Mouse (Mus musculus) intestine, embryonic 15.5 days (tissue): ENCODE measurements around the gene Slc5a2. TPM values are rescaled to one million over a fixed set of nuclear protein-coding genes. Genes with fewer than 3 reads are reported as not detected.

Experiments used
- polyA plus RNA-seq: library from polyadenylated mRNA; unstranded; fragments of >200 nt; fragmentation: Nextera tagmentation; extraction: Ambion mirVana; gene quantifications from 2 replicates; pipeline ENCODE4 v1.2.1, GENCODE M21; 2015

The Slc5a2 gene
- polyA plus RNA-seq, 1 experiment from 2014 or later = 0.24 TPM

Other genes with a start within 250 kb of the Slc5a2 start
- 2.1 TPM in 2 replicates for gene Itgam, start 203.0 kb upstream of the Slc5a2 start, polyA plus RNA-seq
- not detected in 2 replicates for gene Gm49368, start 203.0 kb upstream of the Slc5a2 start, polyA plus RNA-seq
- 0.58 and 0.59 TPM in 2 replicates for gene Itgax, start 136.1 kb upstream of the Slc5a2 start, polyA plus RNA-seq
- not detected in 2 replicates for gene Itgad, start 111.3 kb upstream of the Slc5a2 start, polyA plus RNA-seq
- 0.43 and 0.88 TPM in 2 replicates for gene Cox6a2, start 59.3 kb upstream of the Slc5a2 start, polyA plus RNA-seq
- gene Armc5, start 28.3 kb upstream of the Slc5a2 start, polyA plus RNA-seq = 17.4 and 17.6 TPM in 2 replicates
- gene 9130023H24Rik, start 27.6 kb upstream of the Slc5a2 start, polyA plus RNA-seq = 5.7 and 6.1 TPM in 2 replicates
- 160 and 163 TPM in 2 replicates for gene Tgfb1i1, start 18.8 kb upstream of the Slc5a2 start, polyA plus RNA-seq
- 43.0 and 51.0 TPM in 2 replicates for gene BC017158, start 32.5 kb downstream of the Slc5a2 start, polyA plus RNA-seq
- 26.4 and 30.5 TPM in 2 replicates for gene Rgs10, start 153.1 kb downstream of the Slc5a2 start, polyA plus RNA-seq
- 19.9 and 24.2 TPM in 2 replicates for gene Tial1, start 196.1 kb downstream of the Slc5a2 start, polyA plus RNA-seq